Mouse (Mus musculus) MEL-GATA-1-ER (cell line): ENCODE results near the gene Tmem126b.

Source experiments
- DNase-seq: peaks from one replicate; pipeline ENCODE4 v3.0.0-alpha.2; 2012; ENCODE audit warnings: low read depth; ENCODE audit errors: extremely low read depth

Tmem126b gene

GRCm38 (mm10) chr7:90426020-90427001 lies 49.5 kb downstream of the Tmem126b start, which contains the start of gene Ccdc89:
Ccdc89 (plus strand) TSS chr7:90426577.
- DNase-seq: no peak
